1 mouse cellular context compared by ENCODE assay signal in the genomic region with DNA sequence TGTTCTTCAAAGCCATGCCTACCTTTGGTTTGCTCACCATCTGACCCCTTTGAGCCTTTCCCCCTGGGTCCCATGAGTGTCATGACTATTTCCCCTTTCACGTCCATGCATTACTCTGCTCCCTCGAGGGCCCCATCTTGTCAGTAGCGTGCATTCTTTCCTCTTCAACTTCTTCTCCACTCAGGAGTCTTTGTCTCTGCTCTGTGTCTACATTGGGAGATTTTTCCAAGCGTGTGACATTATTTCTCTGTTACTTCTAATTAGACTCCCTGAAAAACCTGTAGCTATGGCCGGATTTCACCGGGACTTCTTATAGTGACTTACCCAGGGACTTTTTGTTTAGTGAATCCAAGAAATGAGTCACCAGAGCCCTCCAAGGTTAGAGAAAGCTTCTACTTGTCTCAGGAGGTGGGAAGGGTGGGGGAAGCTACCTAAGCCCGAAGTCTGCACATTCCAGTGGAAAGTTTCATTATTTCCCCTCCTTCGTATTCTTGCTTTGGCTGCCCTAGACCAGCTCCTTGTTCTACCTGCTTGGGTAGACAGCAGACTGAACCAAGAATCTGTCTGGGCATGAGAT.
A peak's percentile ranks its signal among the peaks of the same experiment; 100 is the strongest.
TF ChIP-seq lines count a peak whose summit lies in the region.

No protein-coding gene starts in this region.

TF ChIP-seq in CH12.LX, 34 proteins besides CTCF, POLR2A, EP300 and RAD21 (continued from another document):
- TF ChIP-seq ETS1 (conservative IDR thresholded peaks at IDR 0.05; ENCODE audit: low read depth, low read length): peak; percentile 42
- no peak for TF ChIP-seq KAT2A (IDR thresholded peaks at IDR 0.05; ENCODE audit: insufficient replicate concordance, low read length)
- 0 out of 2 replicates have a peak, but pooled peaks have one; percentile 33 for TF ChIP-seq CHD2 (IDR thresholded peaks at IDR 0.05; ENCODE audit: low read length)
- TF ChIP-seq USF2 (conservative IDR thresholded peaks at IDR 0.05; ENCODE audit: low read depth, low read length): no peak
- no peak for TF ChIP-seq SIN3A (IDR thresholded peaks at IDR 0.05; ENCODE audit: low read length)
- no peak for TF ChIP-seq ZKSCAN1 (IDR thresholded peaks at IDR 0.05; ENCODE audit: borderline replicate concordance, low read depth, low read length)
- no peak for TF ChIP-seq GABPA (IDR thresholded peaks at IDR 0.05; ENCODE audit: insufficient replicate concordance, low read depth, low read length)
- no peak for TF ChIP-seq ZMIZ1 (IDR thresholded peaks at IDR 0.05; ENCODE audit: low read depth, low read length)
- no peak for TF ChIP-seq ZC3H11A (IDR thresholded peaks at IDR 0.05; ENCODE audit: low read depth, low read length)
- peak; percentile 48; the same call in 1 of the 2 replicates for TF ChIP-seq MEF2A (IDR thresholded peaks at IDR 0.05; ENCODE audit: borderline replicate concordance, low read depth, low read length)
- TF ChIP-seq RCOR1 (conservative IDR thresholded peaks at IDR 0.05; ENCODE audit: low read depth, low read length): no peak
- TF ChIP-seq IRF4 (IDR thresholded peaks at IDR 0.05; ENCODE audit: low read depth, low read length): peak; percentile 68; the same call in 1 of the 2 replicates
- TF ChIP-seq ZNF384 (IDR thresholded peaks at IDR 0.05; ENCODE audit: low read depth, low read length): no peak
- TF ChIP-seq CHD1 (IDR thresholded peaks at IDR 0.05; ENCODE audit: low read depth, low read length): no peak
